Mouse (Mus musculus): ENCODE data around the gene Mrpl12. TPM values are rescaled to one million over a fixed set of nuclear protein-coding genes. Genes with fewer than 3 reads are reported as not detected.
A peak's percentile ranks its signal among the peaks of the same experiment; 100 is the strongest.

Mrpl12 gene
- polyA plus RNA-seq, 1 experiment from 2014 or later, result 145 TPM

DNA sequence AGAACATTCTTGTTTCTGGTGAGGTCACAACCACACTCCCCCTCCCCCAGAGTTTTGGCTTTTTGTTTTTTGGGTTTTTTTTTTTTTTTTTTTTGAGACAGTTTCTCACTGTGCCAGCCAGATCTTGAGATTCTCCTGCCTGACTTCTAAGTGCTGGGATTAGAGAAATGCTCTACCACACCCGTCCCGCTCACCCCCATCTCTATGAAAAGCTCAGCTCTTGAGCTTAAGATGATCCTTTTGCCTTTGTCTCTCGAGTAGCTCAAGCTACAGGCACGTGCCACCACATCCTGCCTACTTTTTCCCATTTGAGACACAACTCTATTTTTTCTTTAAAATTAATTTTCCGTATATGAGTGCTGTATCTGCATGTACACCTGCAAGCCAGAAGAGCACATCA, 20.0 kb upstream of the Mrpl12 start:
- ATAC-seq (ENCODE audit: insufficient read depth, low FRiP score), result no peak
- peaks cover 4% of the 10 kb centered on the region; the same call in 1 of the 2 replicates for H3K36me3 ChIP-seq (ENCODE audit: control insufficient read depth, insufficient read depth, low read length)

DNA sequence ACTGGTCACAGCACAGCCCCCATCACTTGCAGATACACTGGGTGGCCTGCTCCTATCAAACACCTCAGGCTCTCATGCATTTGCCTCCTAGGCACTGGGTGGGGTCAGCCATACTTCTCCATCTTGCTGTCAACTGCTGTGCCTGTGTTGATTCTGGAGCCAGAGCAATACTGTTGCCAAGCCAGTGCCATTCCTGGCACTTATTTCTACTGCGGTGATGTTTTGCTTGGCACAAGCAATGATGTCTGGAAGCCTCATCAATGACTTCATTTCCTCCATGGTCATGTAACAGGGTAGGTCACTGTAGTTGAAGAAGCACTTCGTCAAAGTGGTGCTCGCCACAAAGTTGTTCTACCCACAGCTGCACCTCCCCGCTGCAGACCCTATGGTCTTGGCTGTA, 18.9 kb upstream of the Mrpl12 start:
- ATAC-seq (ENCODE audit: insufficient read depth, low FRiP score), result no peak
- no peak overlapping the region for H3K9ac ChIP-seq (ENCODE audit: low read length)
- H3K27me3 ChIP-seq (ENCODE audit: control insufficient read depth, insufficient read depth, low read length), result no peaks in the 10 kb centered on the region
- WGBS, result 93% methylated on average over 4 of the region's 4 CpGs
- H3K27ac ChIP-seq (ENCODE audit: low read length), result no peak overlapping the region
- H3K4me3 ChIP-seq (replicated peaks; ENCODE audit: low read length), result no peak overlapping the region
- H3K36me3 ChIP-seq (ENCODE audit: control insufficient read depth, insufficient read depth, low read length), result peaks cover 4% of the 10 kb centered on the region; the same call in 1 of the 2 replicates
- no peaks in the 10 kb centered on the region for H3K9me3 ChIP-seq (replicated peaks; ENCODE audit: control insufficient read depth, low read length)
- peaks cover 13% of the 10 kb centered on the region for H3K4me1 ChIP-seq (ENCODE audit: control insufficient read depth, insufficient read depth, low read length)
- no peak overlapping the region for H3K4me2 ChIP-seq (ENCODE audit: low read depth, low read length)

More for the DNA sequence above, 20.0 kb upstream of the Mrpl12 start:
- H3K4me3 ChIP-seq (replicated peaks; ENCODE audit: low read length), result no peak overlapping the region
- WGBS, result 89% methylated on average over 5 of the region's 5 CpGs
- no peaks in the 10 kb centered on the region for H3K9me3 ChIP-seq (replicated peaks; ENCODE audit: control insufficient read depth, low read length)
- no peak overlapping the region for H3K9ac ChIP-seq (ENCODE audit: low read length)
- H3K4me2 ChIP-seq (ENCODE audit: low read depth, low read length), result no peak overlapping the region
- H3K27ac ChIP-seq (ENCODE audit: low read length), result no peak overlapping the region
- no peaks in the 10 kb centered on the region for H3K27me3 ChIP-seq (ENCODE audit: control insufficient read depth, insufficient read depth, low read length)
- peaks cover 13% of the 10 kb centered on the region for H3K4me1 ChIP-seq (ENCODE audit: control insufficient read depth, insufficient read depth, low read length)

DNA sequence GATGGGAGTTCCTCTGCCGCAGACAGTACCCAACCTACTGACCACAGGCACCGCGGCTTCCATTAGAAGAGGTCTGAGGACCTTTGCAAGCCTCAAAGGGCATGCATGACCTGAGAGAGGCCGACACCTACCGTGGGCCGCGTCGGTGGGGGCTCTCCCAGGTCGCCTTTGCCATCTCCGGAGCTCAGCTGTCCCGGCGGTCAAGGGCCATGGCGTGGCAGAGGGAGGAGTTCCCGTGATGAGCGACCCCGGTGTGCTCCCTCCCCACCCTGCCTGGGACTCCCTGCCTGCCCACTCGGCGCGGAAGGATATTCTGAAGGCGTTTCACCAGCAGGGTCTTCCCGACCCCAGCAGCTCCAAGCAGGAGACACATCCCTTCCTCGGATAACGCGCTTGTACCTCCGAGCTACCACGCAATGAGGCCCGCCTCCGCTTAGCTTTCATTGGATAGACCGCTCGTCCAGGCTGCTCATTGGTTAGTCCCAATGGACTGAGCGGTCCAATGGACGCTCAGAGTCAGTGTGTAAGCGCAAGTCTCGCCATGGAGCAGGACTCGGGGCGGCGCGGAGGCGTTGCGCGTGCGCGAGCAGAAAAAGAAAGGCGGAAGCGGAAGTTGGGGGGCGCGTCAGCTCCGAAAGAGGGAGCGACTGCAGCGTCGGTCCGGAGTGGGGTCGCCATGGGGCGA, 17.2 kb upstream of the Mrpl12 start, which contains the start of gene Arl16:
Gene Arl16 (minus strand): TSS at position 557 of the 685 bp plus-strand sequence.
- H3K9me3 ChIP-seq (replicated peaks; ENCODE audit: control insufficient read depth, low read length), result no peaks in the 10 kb centered on the region
- peaks cover 13% of the 10 kb centered on the region for H3K4me1 ChIP-seq (ENCODE audit: control insufficient read depth, insufficient read depth, low read length)
- H3K27me3 ChIP-seq (ENCODE audit: control insufficient read depth, insufficient read depth, low read length), result no peaks in the 10 kb centered on the region
- H3K9ac ChIP-seq (ENCODE audit: low read length), result peak within 1 kb of the TSS; percentile 91
- peak; percentile 100 for ATAC-seq (ENCODE audit: insufficient read depth, low FRiP score)
- peak within 1 kb of the TSS; percentile 47; the same call in 1 of the 2 replicates for H3K27ac ChIP-seq (ENCODE audit: low read length)
- H3K4me3 ChIP-seq (replicated peaks; ENCODE audit: low read length), result peak within 1 kb of the TSS; percentile 96
- H3K36me3 ChIP-seq (ENCODE audit: control insufficient read depth, insufficient read depth, low read length), result peaks cover 9% of the 10 kb centered on the region
- WGBS, result under 1% methylated on average over 53 of the region's 54 CpGs
- H3K4me2 ChIP-seq (ENCODE audit: low read depth, low read length), result peak within 1 kb of the TSS; percentile 96

GRCm38 (mm10) chr11:120467736-120468092, 16.7 kb upstream of the Mrpl12 start:
- Histone ChIP-seq H3K27me3 (ENCODE audit: control insufficient read depth, insufficient read depth, low read length) (no peaks in the 10 kb centered on the region), H3K4me3 (replicated peaks; ENCODE audit: low read length) (peak overlapping the region; percentile 96), H3K36me3 (ENCODE audit: control insufficient read depth, insufficient read depth, low read length) (peaks cover 7% of the 10 kb centered on the region; the same call in 1 of the 2 replicates), H3K4me2 (ENCODE audit: low read depth, low read length) (peak overlapping the region; percentile 90), H3K4me1 (ENCODE audit: control insufficient read depth, insufficient read depth, low read length) (peaks cover 13% of the 10 kb centered on the region), H3K9me3 (replicated peaks; ENCODE audit: control insufficient read depth, low read length) (no peaks in the 10 kb centered on the region), H3K27ac (ENCODE audit: low read length) (no peak overlapping the region), H3K9ac (ENCODE audit: low read length) (peak overlapping the region; percentile 90)
- WGBS, result 2% methylated on average over 33 of the region's 33 CpGs
- no peak; the same call in 1 of the 2 replicates for ATAC-seq (ENCODE audit: insufficient read depth, low FRiP score)

DNA sequence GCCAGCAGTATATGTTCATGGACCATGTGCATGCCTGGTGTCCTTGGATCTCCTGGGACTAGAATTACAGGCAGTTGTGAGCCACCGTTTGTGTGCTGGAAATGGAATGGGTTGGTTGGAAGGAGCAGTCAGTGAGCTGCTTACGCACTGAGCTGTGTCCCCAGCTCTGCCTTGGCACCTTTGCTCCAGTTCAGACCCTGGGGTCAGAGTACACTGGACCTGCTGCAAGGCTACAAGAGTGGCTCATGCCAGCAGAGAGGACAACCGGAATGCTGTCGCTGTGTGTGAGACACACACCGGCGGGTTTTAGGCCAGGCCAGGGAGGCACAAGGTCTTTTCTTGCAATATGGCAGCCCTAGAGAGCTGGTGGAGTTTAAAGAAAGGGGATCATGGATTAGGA, 12.4 kb upstream of the Mrpl12 start:
- Histone ChIP-seq H3K27ac (ENCODE audit: low read length) (no peak overlapping the region), H3K4me3 (replicated peaks; ENCODE audit: low read length) (no peak overlapping the region), H3K9me3 (replicated peaks; ENCODE audit: control insufficient read depth, low read length) (no peaks in the 10 kb centered on the region), H3K4me2 (ENCODE audit: low read depth, low read length) (no peak overlapping the region), H3K4me1 (ENCODE audit: control insufficient read depth, insufficient read depth, low read length) (peaks cover 8% of the 10 kb centered on the region), H3K9ac (ENCODE audit: low read length) (no peak overlapping the region), H3K36me3 (ENCODE audit: control insufficient read depth, insufficient read depth, low read length) (peaks cover 17% of the 10 kb centered on the region), H3K27me3 (ENCODE audit: control insufficient read depth, insufficient read depth, low read length) (no peaks in the 10 kb centered on the region)
- WGBS, result 93% methylated on average over 6 of the region's 6 CpGs
- ATAC-seq (ENCODE audit: insufficient read depth, low FRiP score), result no peak

GRCm38 (mm10) chr11:120483448-120483934, 922 bp upstream of the Mrpl12 start:
- Histone ChIP-seq H3K4me2 (ENCODE audit: low read depth, low read length) (peak overlapping the region; percentile 57), H3K9ac (ENCODE audit: low read length) (peak overlapping the region; percentile 93), H3K4me1 (ENCODE audit: control insufficient read depth, insufficient read depth, low read length) (peaks cover 15% of the 10 kb centered on the region; the same call in 1 of the 2 replicates), H3K4me3 (replicated peaks; ENCODE audit: low read length) (peak overlapping the region; percentile 82), H3K27me3 (ENCODE audit: control insufficient read depth, insufficient read depth, low read length) (no peaks in the 10 kb centered on the region), H3K9me3 (replicated peaks; ENCODE audit: control insufficient read depth, low read length) (no peaks in the 10 kb centered on the region), H3K36me3 (ENCODE audit: control insufficient read depth, insufficient read depth, low read length) (peaks cover 33% of the 10 kb centered on the region), H3K27ac (ENCODE audit: low read length) (peak overlapping the region; percentile 77; the same call in 1 of the 2 replicates)
- WGBS, result 82% methylated on average over 7 of the region's 7 CpGs
- ATAC-seq (ENCODE audit: insufficient read depth, low FRiP score), result no peak

DNA sequence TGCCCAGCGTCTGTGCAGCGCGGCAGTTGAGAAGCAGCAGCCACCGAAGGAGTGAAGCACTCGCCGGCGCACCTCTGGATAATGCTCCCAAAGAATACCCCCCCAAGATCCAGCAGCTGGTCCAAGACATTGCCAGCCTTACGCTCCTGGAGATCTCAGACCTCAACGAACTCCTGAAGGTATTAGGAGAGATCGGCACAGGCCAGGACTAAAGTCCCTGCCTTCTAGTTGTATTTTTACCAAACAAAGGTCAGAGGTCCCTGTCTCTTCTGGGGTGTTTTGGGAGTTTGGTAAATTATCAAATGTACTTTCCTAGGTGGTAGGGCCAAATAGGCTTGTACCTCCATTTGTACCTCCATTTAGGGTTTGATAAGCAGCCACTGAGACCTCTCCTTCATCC, 838 bp downstream of the Mrpl12 start:
- H3K4me1 ChIP-seq (ENCODE audit: control insufficient read depth, insufficient read depth, low read length), result peaks cover 21% of the 10 kb centered on the region
- H3K4me2 ChIP-seq (ENCODE audit: low read depth, low read length), result peak overlapping the region; percentile 88
- no peak for ATAC-seq (ENCODE audit: insufficient read depth, low FRiP score)
- no peak overlapping the region; the same call in 1 of the 2 replicates for H3K27ac ChIP-seq (ENCODE audit: low read length)
- peak overlapping the region; percentile 93 for H3K9ac ChIP-seq (ENCODE audit: low read length)
- peaks cover 20% of the 10 kb centered on the region; the same call in 1 of the 2 replicates for H3K36me3 ChIP-seq (ENCODE audit: control insufficient read depth, insufficient read depth, low read length)
- peak overlapping the region; percentile 82 for H3K4me3 ChIP-seq (replicated peaks; ENCODE audit: low read length)
- H3K9me3 ChIP-seq (replicated peaks; ENCODE audit: control insufficient read depth, low read length), result no peaks in the 10 kb centered on the region
- no peaks in the 10 kb centered on the region for H3K27me3 ChIP-seq (ENCODE audit: control insufficient read depth, insufficient read depth, low read length)
- 8% methylated on average over 10 of the region's 10 CpGs for WGBS

- no peaks in the 10 kb centered on the region for H3K27me3 ChIP-seq (ENCODE audit: control insufficient read depth, insufficient read depth, low read length)
- no peak overlapping the region for H3K4me2 ChIP-seq (ENCODE audit: low read depth, low read length)
- peaks cover 10% of the 10 kb centered on the region; the same call in 1 of the 2 replicates for H3K36me3 ChIP-seq (ENCODE audit: control insufficient read depth, insufficient read depth, low read length)
- H3K9me3 ChIP-seq (replicated peaks; ENCODE audit: control insufficient read depth, low read length), result no peaks in the 10 kb centered on the region
- peaks cover 37% of the 10 kb centered on the region for H3K4me1 ChIP-seq (ENCODE audit: control insufficient read depth, insufficient read depth, low read length)
- 69% methylated on average over 4 of the region's 4 CpGs for WGBS
- no peak overlapping the region for H3K27ac ChIP-seq (ENCODE audit: low read length)
- no peak for ATAC-seq (ENCODE audit: insufficient read depth, low FRiP score)
- no peak overlapping the region for H3K4me3 ChIP-seq (replicated peaks; ENCODE audit: low read length)
- H3K9ac ChIP-seq (ENCODE audit: low read length), result 0 out of 2 replicates have a peak overlapping the region, but pooled peaks have one; percentile 2
Measured at GRCm38 (mm10) chr11:120488516-120488915, 4.1 kb downstream of the Mrpl12 start.

- H3K4me2 ChIP-seq (ENCODE audit: low read depth, low read length), result no peak overlapping the region
- WGBS, result 52% methylated on average over 4 of the region's 4 CpGs
- H3K9me3 ChIP-seq (replicated peaks; ENCODE audit: control insufficient read depth, low read length), result no peaks in the 10 kb centered on the region
- peaks cover 10% of the 10 kb centered on the region; the same call in 1 of the 2 replicates for H3K36me3 ChIP-seq (ENCODE audit: control insufficient read depth, insufficient read depth, low read length)
- 0 out of 2 replicates have a peak overlapping the region, but pooled peaks have one; percentile 2 for H3K9ac ChIP-seq (ENCODE audit: low read length)
- H3K27ac ChIP-seq (ENCODE audit: low read length), result peak overlapping the region; percentile 54
- peak; percentile 35; the same call in 1 of the 2 replicates for ATAC-seq (ENCODE audit: insufficient read depth, low FRiP score)
- no peaks in the 10 kb centered on the region for H3K27me3 ChIP-seq (ENCODE audit: control insufficient read depth, insufficient read depth, low read length)
- no peak overlapping the region for H3K4me3 ChIP-seq (replicated peaks; ENCODE audit: low read length)
- peaks cover 36% of the 10 kb centered on the region for H3K4me1 ChIP-seq (ENCODE audit: control insufficient read depth, insufficient read depth, low read length)
Measured at GRCm38 (mm10) chr11:120489054-120489761, 4.8 kb downstream of the Mrpl12 start.
